ENCODE assay signal across 33 mouse cellular contexts in genomic region chr3:105831584-105831983, GRCm38 (mm10). TPM values are rescaled to one million over a fixed set of nuclear protein-coding genes. Genes with fewer than 3 reads are reported as not detected.
"Had no signal": no experiment of that assay in that cellular context is flagged by ENCODE, and none has a peak within 500 bp of the region (broad histone marks: within the 10 kb centered on the region; RNA-seq: fewer than 3 reads in every experiment).

No protein-coding gene starts in this region.

- ATAC-seq: hindbrain, embryonic 16.5 days; inflammation-experienced regulatory T-cells, adult 6 months; liver, embryonic 12.5 days had no signal

- H3K9me3 ChIP-seq: heart, embryonic 10.5 days; heart, embryonic 12.5 days; hindbrain, embryonic 10.5 days; hindbrain, embryonic 12.5 days; kidney, embryonic 15.5 days; limb, embryonic 13.5 days; limb, embryonic 15.5 days; liver, embryonic 12.5 days had no signal

- H3K4me2 ChIP-seq: heart, embryonic 12.5 days; hindbrain, embryonic 12.5 days; hindbrain, embryonic 14.5 days; kidney, embryonic 15.5 days; limb, embryonic 13.5 days; limb, embryonic 15.5 days; liver, embryonic 12.5 days had no signal

- H3K27ac ChIP-seq: gastrocnemius, adult 2 months; heart, embryonic 10.5 days; hindbrain, embryonic 10.5 days; hindbrain, embryonic 12.5 days; hindbrain, embryonic 14.5 days; kidney, embryonic 15.5 days; kidney, postnatal 0 days; limb, embryonic 13.5 days; limb, embryonic 15.5 days; liver, embryonic 12.5 days; liver, embryonic 14.5 days had no signal

- DNase-seq: gastrocnemius, adult 2 months; gastrocnemius, postnatal 10 days; gastrocnemius, postnatal 25 days; heart, postnatal 10 days; heart, postnatal 4 days; kidney, adult 11 months; kidney, adult 2 months; kidney, adult 9 months; kidney, postnatal 14 days; kidney, postnatal 36 days; layer of hippocampus, adult 9-11 months; layer of hippocampus, postnatal 36 days; left cerebral cortex, postnatal 4 days had no signal

- H3K27me3 ChIP-seq: hindbrain, embryonic 12.5 days; kidney, embryonic 15.5 days; limb, embryonic 13.5 days; limb, embryonic 15.5 days; liver, embryonic 12.5 days had no signal

- H3K9ac ChIP-seq: heart, embryonic 12.5 days; hindbrain, embryonic 12.5 days; hindbrain, embryonic 14.5 days; kidney, embryonic 15.5 days; limb, embryonic 13.5 days; limb, embryonic 15.5 days; liver, embryonic 12.5 days; liver, embryonic 14.5 days had no signal

- H3K4me1 ChIP-seq: heart, embryonic 10.5 days; heart, embryonic 12.5 days; hindbrain, embryonic 10.5 days; hindbrain, embryonic 12.5 days; kidney, embryonic 15.5 days; limb, embryonic 13.5 days; limb, embryonic 15.5 days had no signal

- H3K4me3 ChIP-seq: gastrocnemius, adult 2 months; heart, embryonic 10.5 days; heart, embryonic 12.5 days; hindbrain, embryonic 10.5 days; hindbrain, embryonic 12.5 days; kidney, embryonic 15.5 days; limb, embryonic 13.5 days; limb, embryonic 15.5 days; liver, embryonic 12.5 days had no signal

- H3K36me3 ChIP-seq: heart, embryonic 10.5 days; heart, embryonic 12.5 days; hindbrain, embryonic 10.5 days; hindbrain, embryonic 12.5 days; kidney, embryonic 15.5 days; limb, embryonic 13.5 days; limb, embryonic 15.5 days; liver, embryonic 12.5 days had no signal

RNA-seq across cellular contexts. Expression of gene Adora3, which starts 39.1 kb away (rescaled TPM):
- total RNA-seq: gastrocnemius, adult 2 months; heart, postnatal 4 days had no signal
- polyA plus RNA-seq: heart, embryonic 10.5 days; heart, embryonic 14.5 days; hindbrain, embryonic 12.5 days; kidney, embryonic 15.5 days; liver, adult 2 months had no signal

RNA-seq across cellular contexts. Expression of gene Tmigd3, which starts 39.1 kb away (rescaled TPM):
- total RNA-seq: gastrocnemius, adult 2 months; gastrocnemius, postnatal 25 days; gastrocnemius, postnatal 4 days; heart, postnatal 10 days; heart, postnatal 25 days; layer of hippocampus, postnatal 36 days; left cerebral cortex, adult 18-20 months; left cerebral cortex, adult 8-10 months; left cerebral cortex, postnatal 4 days; liver, adult 2 months had no signal
- polyA plus RNA-seq: hindbrain, embryonic 10.5 days; hindbrain, embryonic 12.5 days; hindbrain, embryonic 14.5 days; hindbrain, embryonic 16.5 days; inflammation-experienced regulatory T-cells, adult 6 months; kidney, embryonic 15.5 days; limb, embryonic 13.5 days; liver, embryonic 16.5 days had no signal
